Mouse (Mus musculus) adrenal gland, postnatal 25 days (tissue): ENCODE results near the gene Elovl6. TPM values are rescaled to one million over a fixed set of nuclear protein-coding genes. Genes with fewer than 3 reads are reported as not detected.
A peak's percentile ranks its signal among the peaks of the same experiment; 100 is the strongest.

ENCODE experiments used
- DNase-seq: peaks from one replicate; pipeline ENCODE4 v3.0.0; 2021; ENCODE audit warnings: mixed read lengths
- long read RNA-seq: library from polyadenylated mRNA; stranded (forward); transcript quantifications from one replicate; pipeline ENCODE4 v2.0.0, GENCODE M21; 2021
- total RNA-seq: library from RNA; stranded (reverse); gene quantifications from 2 replicates; pipeline ENCODE4 v1.2.3, GENCODE M21; 2021

The Elovl6 gene
- 46.0 and 73.5 TPM in 2 replicates for total RNA-seq
- long read RNA-seq, full-length matches to known transcripts: 62 of 73 reads
- long read RNA-seq, partial matches to known transcripts: 8 of 73 reads
- long read RNA-seq, other reads (novel, unspliced or antisense): 3 of 73 reads

- peak; percentile 68 for DNase-seq
These were observed at the start of gene Elovl6 for GRCm38 (mm10) chr3:129532180-129532864. Gene Elovl6 (plus strand): TSS chr3:129532355.

- DNase-seq: no peak
These were observed 43.4 kb upstream of the Elovl6 start for GRCm38 (mm10) chr3:129488774-129489173.

GRCm38 (mm10) chr3:129494123-129494522 lies 38.0 kb upstream of the Elovl6 start:
- DNase-seq: no peak

- no peak for DNase-seq
These were observed 37.4 kb upstream of the Elovl6 start for GRCm38 (mm10) chr3:129494731-129495130.

GRCm38 (mm10) chr3:129503781-129504180 lies 28.4 kb upstream of the Elovl6 start:
- no peak for DNase-seq

GRCm38 (mm10) chr3:129504928-129505327 lies 27.2 kb upstream of the Elovl6 start:
- DNase-seq: no peak

GRCm38 (mm10) chr3:129507736-129508135 lies 24.4 kb upstream of the Elovl6 start:
- DNase-seq: no peak

GRCm38 (mm10) chr3:129508571-129508970 lies 23.6 kb upstream of the Elovl6 start:
- DNase-seq: no peak

- no peak for DNase-seq
These were observed 22.4 kb upstream of the Elovl6 start for GRCm38 (mm10) chr3:129509725-129510124.

- DNase-seq: no peak
These were observed 16.2 kb upstream of the Elovl6 start for GRCm38 (mm10) chr3:129515863-129516436.

- peak; percentile 22 for DNase-seq
These were observed 11.7 kb upstream of the Elovl6 start for GRCm38 (mm10) chr3:129520499-129520898.

- no peak for DNase-seq
These were observed 8.6 kb upstream of the Elovl6 start for GRCm38 (mm10) chr3:129523456-129524143.

GRCm38 (mm10) chr3:129527046-129527445 lies 5.1 kb upstream of the Elovl6 start:
- no peak for DNase-seq

GRCm38 (mm10) chr3:129529311-129529710 lies 2.8 kb upstream of the Elovl6 start:
- DNase-seq: no peak

- no peak for DNase-seq
These were observed 1.7 kb upstream of the Elovl6 start for GRCm38 (mm10) chr3:129530461-129530860.

GRCm38 (mm10) chr3:129532865-129533742 lies 949 bp downstream of the Elovl6 start:
- peak; percentile 16 for DNase-seq

- DNase-seq: peak; percentile 80
These were observed 1.8 kb downstream of the Elovl6 start for GRCm38 (mm10) chr3:129533743-129534530.

- no peak for DNase-seq
These were observed 3.3 kb downstream of the Elovl6 start for GRCm38 (mm10) chr3:129535444-129535843.

- peak; percentile 84 for DNase-seq
These were observed 4.0 kb downstream of the Elovl6 start for GRCm38 (mm10) chr3:129536109-129536508.

- DNase-seq: no peak
These were observed 5.8 kb downstream of the Elovl6 start for GRCm38 (mm10) chr3:129537954-129538353.

GRCm38 (mm10) chr3:129540882-129541281 lies 8.7 kb downstream of the Elovl6 start:
- no peak for DNase-seq
